Mouse (Mus musculus) layer of hippocampus, adult 18-20 months (tissue): ENCODE measurements around the gene Plce1. TPM values are rescaled to one million over a fixed set of nuclear protein-coding genes. Genes with fewer than 3 reads are reported as not detected.

Experiments used
- DNase-seq, 2 experiments: peaks; one replicate each; pipeline ENCODE4 v3.0.0; 2022; ENCODE audit warnings: low spot score in 2 of 2
- total RNA-seq, 2 experiments: library from RNA; stranded (reverse); gene quantifications; 2 replicates each; pipeline ENCODE4 v1.2.3; 2021

Plce1 gene
- total RNA-seq, 2 experiments from 2014 or later = 11.9 to 13.7 TPM

DNA sequence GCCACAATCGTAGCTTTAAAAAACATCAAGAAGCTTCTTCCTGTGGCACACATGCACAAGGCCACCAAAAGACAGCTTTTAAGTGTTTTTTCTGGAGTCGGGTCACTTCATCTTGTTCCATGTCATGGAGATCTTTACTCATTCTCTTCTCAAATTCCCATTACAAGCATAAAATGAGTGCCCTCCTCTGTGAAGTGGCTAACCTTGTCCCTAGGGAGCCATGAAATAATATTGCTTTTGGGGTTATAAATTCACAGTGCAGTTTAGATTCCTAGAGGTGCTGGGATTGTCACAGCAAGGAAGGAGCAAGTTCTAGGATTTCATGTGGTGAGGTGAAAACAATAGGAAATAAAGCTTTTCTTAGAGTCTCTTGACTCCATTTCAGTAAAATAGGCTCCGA, 223.8 kb downstream of the Plce1 start:
- DNase-seq = no peak

DNA sequence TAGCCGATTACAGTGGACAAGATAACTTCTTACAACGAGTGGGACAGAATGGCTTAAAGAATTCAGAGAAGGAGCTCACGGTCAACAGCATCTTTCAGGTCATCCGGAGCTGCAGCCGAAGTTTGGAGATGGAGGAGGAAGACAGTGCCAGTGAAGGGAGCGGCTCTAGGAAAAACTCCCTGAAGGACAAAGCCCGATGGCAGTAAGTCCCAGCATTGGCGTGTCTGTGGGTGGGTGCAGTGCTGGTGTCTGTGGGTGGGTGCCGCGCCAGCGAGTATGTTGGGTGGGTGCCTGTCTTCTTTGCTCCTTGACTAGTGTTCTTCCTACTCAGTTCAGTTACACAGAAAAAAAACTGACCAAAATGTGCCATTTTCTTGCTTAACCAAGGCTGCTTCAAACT, 224.3 kb downstream of the Plce1 start:
- no peak for DNase-seq

DNA sequence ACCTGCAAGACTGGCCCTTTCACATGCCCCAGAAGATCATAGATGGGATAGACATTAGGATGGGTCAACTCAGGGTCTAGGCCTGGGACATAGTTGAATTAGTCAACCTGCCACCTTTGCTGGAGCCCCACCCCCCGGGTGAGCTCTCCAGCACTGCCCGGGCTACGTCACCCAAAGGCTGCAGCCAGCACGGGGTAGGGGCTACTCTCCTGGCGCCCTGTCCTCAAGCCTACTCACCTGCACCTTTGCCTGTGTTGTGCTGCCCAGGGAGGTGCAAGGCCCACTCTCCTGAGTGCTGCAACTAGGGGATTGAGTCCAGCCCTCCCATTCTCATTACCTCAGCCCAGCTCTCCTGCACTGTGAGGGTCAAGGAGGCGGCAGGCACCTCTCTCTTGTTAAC, 225.5 kb downstream of the Plce1 start:
- DNase-seq = no peak

DNA sequence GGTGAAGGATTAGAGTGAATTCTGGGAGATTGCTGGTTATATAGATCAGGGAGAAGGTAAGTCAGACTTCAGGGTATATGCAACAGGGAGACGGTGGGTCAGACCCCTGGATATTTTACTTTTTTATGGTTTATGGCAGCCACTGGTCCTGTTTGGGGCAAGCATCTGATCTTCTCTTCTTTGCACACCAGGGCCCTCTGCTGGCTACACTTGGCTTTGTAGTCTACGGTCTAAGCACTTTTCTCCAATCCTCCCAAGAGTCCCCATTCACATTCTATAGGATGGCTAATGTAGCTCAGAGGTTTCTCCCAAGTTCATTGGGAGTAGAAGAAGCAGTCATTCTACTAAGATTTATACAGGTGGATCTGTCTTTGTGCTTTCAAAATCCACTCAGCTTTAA, 228.5 kb downstream of the Plce1 start:
- DNase-seq = peak in 1 of 2 experiments; percentile 17

DNA sequence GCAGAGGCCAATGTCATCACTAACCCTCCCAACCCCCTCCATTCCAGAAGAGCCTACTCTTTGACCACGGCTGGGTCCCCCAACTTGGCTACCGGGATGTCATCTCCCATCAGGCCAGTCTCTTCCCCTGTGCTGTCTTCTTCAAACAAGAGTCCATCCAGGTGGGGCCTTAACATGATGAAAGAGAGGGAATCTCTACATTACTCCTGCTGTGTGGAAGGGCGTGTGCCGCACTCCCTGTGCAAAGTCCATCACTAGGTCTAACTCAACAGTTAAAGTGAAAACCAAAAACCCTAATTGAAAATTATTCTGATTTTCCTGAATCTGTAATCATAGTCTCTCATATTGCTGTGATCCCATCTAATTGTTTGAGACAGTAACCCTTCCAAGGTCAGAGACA, 240.9 kb downstream of the Plce1 start:
- DNase-seq = no peak

DNA sequence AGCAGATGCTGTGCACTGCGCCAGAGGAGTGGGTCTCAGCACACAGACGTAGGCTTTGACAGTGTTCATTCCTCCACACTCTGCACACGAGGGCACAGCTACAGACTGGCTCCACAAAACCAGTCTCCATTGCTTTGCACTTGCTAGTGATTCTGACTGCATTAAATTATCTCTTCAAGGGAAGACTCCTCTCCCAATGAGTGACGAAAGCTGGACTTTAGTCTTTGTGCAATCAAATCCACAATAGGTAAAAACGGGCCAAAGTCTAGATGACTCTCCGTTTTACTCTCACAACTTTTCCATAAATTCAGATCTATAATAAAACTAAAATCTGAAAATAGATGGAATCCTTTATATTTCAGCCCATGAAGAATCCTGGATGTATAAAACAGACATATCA, 242.1 kb downstream of the Plce1 start:
- no peak for DNase-seq

DNA sequence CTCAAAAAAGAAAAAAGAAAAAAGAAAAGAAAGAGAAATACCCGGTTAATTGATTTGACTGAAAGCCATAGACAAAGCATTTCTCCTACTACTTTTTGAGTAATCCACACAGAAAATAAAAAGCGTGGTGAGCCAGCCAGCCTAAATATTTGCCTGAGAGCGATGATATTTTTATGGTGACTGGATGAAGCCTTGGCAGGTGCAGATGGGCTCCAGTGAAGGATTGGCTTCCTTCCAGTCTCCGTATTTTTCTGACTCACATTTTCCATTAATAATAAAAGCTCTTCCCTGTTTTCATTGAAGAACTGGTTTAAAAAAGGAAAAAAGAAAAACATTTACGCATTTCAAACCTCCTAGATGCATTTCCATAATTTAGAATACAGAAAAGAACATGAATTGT, 243.1 kb downstream of the Plce1 start:
- DNase-seq = peak; percentile 5 to 75

DNA sequence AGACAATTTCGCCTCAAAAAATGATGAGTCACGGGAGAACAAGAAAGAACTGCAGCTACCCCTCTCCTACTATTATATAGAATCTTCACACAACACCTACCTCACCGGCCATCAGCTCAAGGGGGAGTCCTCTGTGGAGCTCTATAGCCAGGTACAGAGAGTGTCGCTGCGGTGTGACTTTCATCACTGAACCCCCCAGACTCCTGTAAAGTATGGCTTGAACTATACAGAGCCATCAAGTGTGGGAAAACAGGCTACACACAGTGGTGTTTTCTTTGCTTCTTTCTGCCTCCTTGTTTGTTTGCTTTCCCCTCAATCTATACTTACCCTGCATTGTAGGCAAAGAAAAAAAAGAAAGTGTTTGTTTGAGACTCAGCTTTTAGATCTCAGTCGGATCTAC, 247.9 kb downstream of the Plce1 start:
- DNase-seq = no peak

DNA sequence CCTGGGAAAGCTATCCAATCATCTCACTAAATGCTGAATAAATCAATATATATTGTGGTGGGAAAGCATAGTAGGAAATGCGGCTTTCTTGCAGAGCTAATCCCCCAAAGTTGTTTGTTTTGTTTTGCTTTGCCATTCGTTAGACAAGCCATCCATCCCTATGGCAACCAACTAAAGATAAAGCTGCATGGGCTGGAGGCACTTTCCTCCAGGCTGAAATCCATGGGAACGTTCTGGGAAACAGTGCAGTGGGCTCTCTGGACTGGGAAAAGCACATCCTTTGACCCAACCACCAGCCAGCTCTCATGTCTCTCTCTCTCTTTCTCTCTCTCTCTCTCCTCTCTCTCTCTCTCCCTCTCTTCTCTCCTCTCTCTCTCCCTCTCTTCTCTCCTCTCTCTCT, 248.4 kb downstream of the Plce1 start:
- peak; percentile 6 for DNase-seq

DNA sequence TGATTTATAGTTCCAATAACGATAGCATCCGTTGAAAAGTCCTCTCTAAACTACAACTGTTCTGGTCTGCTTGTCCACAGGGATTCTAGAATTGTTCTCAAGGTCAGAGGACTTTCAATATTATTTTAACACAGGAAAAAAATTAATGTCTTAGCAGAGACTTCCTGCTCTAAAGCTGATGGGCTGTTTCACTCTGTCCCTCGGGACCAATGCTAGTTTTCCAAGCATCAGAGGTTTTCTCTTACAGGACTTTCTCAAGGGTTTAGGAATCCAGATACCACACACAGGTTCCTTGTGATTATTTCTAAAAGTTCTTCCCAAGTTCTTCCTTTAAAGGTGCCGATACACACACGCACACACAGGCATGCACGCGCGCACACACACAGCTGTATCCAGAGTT, 263.6 kb downstream of the Plce1 start:
- no peak for DNase-seq

DNA sequence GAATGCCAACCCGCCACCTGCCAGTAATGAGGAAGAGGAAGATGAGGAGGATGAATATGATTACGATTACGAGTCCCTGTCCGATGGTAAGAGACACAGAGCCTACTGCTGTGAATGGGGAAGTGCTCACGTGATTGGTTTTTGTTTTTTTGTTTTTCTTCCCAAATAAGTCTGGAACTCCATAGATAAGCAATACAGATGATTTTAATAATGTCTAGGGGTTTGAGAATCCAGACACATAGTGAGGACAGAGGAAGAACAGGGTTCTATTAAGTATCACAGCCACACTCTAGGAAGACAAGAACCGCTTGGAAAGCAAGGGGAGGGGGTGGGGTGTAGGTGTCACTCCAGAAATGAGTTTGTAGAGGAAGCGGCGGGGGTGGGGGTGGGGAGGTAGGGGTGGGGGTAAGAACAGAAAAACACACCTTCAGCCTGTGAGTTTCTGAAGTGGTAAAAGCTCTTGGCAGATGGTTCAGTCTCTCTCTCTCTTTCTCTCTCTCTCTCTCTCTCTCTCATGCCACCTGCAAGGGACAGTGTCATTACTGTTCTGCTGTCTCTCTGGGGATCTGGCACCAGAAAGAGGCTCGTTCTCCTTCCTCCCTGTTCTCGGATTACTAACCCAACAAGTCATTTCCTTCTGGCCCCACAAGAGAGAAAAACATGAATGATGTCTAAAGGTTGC, 265.0 kb downstream of the Plce1 start:
- no peak for DNase-seq

DNA sequence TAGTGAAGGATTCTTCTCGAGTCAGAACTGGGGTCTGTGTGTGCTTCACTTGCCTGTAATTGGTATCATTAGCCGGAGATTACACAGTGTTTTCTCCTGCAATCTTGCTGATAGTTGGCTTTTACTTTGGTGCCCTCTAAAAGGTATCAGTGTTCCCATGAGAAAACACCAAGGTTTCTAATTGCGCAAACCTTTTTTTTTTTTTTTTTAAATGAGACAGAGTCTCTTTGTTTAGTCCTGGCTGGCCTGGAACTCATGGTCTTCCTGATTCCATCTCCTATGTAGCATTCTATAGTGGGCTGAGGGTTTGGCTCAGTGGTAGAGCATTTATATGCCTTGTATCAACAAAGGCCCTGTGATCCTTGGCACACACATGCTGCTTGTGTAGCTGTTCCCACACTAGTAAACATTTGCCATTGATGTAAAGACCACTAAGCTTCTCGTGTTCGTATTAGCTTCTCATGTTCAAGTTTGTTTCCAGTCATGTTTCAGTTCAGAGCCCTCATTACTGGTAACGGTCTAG, 265.6 kb downstream of the Plce1 start:
- DNase-seq = no peak

DNA sequence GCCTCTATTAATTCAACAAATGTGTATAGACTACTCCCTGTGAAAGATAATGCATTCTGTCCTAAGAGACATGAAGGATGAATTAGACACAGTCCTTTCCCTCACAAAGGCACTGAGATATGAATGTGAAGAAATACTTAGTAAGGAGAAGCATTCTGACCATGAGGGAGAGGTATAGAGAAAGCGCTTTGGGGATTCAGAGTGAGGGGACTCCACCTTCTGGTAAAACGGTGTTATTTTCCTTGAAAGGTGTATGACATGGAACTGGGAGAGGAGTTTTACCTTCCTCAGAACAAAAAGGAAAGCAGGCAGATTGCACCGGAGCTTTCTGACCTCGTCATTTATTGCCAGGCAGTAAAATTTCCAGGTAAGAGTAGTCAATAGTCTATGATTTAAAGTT, 269.3 kb downstream of the Plce1 start:
- no peak for DNase-seq

DNA sequence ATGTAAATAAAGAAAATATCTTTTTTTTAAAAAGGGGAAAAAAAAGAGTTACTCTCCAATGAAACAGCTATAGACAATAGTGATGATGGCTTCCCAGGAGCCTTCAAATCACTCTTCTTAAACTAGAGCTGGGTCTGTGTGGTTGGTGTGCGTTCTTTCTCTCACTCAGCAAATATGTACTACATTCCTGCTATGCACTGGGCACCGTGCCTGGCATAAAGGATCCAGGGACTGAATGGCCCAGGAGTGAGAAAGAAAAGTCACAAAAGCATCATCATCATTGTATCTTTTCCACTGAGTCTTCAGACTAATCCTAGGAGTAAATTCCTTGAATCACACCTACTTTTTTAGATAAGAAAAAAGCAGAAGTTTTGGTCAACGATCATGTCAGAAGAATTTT, 276.3 kb downstream of the Plce1 start:
- DNase-seq = no peak

DNA sequence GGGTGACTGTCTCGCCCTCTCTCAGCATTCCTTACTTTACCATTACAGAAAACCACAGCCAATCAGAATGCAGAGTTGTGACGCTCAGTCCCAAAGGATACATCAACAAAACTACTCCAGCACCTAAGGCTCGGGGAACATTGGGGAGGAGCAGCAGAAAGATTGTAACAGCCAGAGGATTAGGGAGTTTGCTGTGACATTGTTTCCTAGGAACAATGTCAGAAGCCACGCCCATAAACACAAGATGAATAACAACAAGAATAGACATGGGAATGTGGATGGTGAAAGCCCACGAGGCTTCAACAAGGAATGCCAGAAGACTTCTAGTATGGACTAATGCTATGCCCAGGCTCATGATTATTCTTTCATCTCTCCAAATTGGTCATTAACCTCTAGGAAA, 277.1 kb downstream of the Plce1 start:
- DNase-seq = no peak

DNA sequence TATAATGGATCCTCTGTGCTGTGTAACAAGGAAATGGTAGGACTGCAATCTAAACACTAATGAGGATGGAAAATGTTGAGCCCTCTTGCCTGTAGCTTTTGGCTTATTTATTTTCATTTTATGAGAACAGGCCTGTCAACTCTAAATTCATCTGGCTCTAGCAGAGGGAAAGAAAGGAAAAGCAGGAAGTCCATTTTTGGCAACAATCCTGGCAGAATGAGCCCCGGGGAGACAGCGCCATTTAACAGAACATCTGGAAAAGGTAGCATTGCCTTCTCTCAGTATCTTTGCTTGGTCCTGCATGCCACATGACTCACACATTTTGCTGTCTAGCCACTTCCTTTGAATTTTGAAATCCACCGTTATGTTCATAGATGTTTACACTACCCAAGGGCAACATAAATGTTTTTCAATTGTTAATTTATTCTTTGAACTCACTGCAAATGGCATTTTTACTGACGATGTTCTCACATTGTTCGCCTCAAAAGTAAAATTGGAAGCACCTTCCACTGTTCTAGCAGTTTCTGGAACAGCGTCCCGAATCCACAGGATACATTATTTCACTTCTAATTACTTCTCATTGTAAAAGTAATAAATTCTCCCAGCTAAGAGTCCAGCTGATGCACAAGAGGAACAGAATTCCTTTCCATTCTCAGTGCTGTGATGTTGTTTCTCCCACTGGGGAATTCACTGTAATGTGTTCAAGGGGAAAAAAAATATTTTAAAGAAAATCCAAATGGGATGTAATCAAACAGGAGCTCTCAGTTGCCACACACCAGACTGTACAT, 278.0 kb downstream of the Plce1 start:
- no peak for DNase-seq

DNA sequence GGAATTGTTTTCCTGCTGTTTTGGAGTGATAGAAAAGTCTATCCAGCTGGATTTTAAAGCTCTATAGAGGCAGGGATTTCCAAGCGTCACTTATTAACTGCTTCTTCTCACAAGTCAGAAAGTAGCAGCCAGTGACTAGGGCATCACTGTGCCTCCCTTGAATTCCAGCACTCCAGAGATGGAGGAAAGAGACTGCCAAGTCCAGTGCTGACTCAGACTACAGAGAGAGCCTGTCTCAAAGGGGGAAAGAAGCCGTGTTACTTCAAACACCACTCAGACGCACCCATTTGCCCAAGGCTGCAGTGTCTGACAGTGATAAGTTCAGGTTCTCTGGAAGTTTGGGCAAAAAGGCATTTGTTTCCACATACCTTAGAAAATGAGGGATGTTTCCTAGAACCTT, 279.5 kb downstream of the Plce1 start:
- no peak for DNase-seq

DNA sequence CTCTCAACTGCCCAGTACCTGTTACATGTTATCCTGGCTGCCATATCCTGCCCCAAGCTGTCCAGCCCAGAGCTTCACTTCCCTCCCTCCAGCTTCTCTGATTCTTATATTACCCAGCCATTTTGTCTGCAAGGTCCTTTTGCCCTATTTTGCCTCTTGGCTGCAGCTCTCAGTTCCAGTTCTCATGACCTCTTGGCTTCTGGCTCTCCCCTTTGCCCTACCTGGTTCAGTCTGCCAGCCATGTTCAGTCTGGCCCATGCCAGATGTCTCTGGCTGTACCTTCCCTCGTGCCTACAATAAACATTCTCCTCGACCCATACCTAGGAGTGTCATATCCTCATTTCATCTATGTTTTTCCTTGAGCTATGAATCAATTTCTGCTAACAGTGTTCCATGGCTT, 285.4 kb downstream of the Plce1 start:
- DNase-seq = no peak

DNA sequence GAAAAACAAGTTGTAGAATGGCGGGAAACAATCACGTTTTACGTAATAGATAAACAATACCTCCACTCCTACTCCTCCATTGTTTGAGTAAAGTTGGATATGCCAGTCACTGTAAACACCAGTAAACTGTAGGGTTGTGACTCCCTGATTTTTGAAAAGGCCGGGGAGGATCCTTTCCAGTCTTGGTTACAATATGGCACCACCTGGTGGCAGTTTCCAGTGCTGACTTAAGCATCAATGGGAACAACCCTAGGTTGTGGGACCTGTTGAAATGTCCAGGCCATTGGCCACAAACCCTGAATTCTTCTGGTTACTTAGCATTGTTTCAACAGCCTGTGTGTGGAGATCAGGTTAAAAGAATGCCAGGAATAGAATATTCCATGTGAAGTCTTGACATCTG, 294.6 kb downstream of the Plce1 start:
- DNase-seq = peak; percentile 9 to 66

DNA sequence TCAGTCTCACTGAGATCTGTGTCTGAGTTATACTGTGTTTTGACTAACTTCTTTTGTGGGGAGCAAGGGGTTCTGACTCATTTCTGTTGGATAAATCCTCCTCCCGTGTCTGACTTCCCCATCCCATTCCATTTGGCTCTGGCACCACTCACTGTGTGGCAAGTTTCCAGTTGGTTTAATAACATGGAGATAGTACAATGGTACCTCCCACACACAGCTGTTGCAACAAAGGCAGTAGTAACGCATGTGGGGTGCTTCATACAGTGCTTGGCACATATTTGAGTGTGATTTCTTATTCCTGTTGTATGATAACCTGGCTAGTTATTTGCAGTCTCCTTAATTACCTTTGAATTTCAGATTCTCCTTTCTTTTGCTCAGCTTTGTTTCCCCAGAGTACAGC, 297.9 kb downstream of the Plce1 start:
- peak; percentile 60 to 89 for DNase-seq

DNA sequence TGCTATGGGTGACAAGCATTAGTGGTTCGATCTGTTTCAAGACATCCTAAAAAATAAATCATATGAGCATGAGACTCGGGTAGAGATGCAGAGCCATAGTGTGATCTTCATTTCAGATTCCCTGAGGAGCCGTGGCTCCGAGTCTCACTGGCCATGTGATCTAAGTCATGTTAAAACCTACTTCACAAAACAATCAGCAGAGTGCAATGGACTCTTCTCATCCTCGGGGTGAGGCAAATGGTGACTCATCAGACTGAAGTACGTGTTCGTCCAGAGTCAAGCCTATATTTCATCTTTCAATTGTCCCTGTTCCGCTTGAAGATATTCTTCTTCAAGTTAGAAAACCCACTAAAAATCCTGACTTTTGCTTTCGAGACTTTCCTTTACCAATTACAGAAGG, 302.6 kb downstream of the Plce1 start:
- no peak for DNase-seq

DNA sequence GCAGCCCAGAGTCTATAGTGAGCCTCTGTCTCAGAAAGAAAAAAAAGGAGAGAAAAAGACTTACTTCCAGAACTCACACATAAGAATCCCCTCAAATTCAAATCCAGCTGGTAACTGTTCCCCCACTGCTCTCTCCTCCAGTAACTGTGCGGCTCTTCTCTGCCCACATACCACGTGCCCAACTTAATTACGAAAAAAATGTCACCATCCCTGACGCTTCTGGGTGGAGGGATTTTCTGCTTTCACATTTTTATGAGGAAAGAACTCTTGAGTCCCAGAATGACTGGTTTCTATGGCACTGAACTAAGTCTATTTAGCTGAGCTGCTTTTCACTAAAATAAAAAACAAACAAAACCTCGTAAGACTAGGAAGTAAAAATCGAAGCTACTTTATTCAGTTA, 306.8 kb downstream of the Plce1 start:
- DNase-seq = peak in 1 of 2 experiments; percentile 41

DNA sequence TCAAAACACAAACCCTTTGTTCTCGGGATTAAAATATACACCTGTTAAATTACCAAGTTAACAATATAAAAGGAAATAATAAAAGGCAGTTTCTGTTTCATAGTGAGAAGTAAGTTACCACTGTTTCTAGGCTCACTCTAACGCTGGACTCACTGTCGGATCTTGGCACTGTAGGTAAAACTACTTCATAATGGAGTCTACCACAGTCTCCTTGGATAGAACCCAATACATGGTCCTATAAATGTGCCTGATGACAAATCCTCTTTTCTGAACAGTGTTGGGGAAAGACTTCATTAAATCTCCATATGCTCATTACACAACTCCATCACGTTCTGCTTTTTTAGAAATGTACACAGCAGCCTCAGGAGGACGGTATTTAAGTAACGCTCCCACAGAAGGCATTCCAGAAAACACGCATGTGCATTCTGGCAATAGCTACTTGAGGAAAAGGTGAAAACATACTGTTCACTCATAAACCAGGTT, 312.7 kb downstream of the Plce1 start:
- peak in 1 of 2 experiments; percentile 10 for DNase-seq
